Mouse (Mus musculus) adrenal gland, adult 18-20 months (tissue): ENCODE measurements around the gene St6gal1. TPM values are rescaled to one million over a fixed set of nuclear protein-coding genes. Genes with fewer than 3 reads are reported as not detected.

Experiments
- DNase-seq, 2 experiments: peaks; one replicate each; pipeline ENCODE4 v3.0.0; 2021 to 2022; ENCODE audit warnings: low spot score in 2 of 2
- total RNA-seq, 2 experiments: library from RNA; stranded (reverse); gene quantifications; 1 replicate in 1 of 2; 2 replicates in 1 of 2; pipeline ENCODE4 v1.2.3; 2021

The St6gal1 gene
- total RNA-seq, 2 experiments from 2014 or later = 21.8 to 35.6 TPM

GRCm38 (mm10) chr16:23271746-23272520 is 47.4 kb downstream of the St6gal1 start:
- DNase-seq = peak in 1 of 2 experiments; percentile 24

DNA sequence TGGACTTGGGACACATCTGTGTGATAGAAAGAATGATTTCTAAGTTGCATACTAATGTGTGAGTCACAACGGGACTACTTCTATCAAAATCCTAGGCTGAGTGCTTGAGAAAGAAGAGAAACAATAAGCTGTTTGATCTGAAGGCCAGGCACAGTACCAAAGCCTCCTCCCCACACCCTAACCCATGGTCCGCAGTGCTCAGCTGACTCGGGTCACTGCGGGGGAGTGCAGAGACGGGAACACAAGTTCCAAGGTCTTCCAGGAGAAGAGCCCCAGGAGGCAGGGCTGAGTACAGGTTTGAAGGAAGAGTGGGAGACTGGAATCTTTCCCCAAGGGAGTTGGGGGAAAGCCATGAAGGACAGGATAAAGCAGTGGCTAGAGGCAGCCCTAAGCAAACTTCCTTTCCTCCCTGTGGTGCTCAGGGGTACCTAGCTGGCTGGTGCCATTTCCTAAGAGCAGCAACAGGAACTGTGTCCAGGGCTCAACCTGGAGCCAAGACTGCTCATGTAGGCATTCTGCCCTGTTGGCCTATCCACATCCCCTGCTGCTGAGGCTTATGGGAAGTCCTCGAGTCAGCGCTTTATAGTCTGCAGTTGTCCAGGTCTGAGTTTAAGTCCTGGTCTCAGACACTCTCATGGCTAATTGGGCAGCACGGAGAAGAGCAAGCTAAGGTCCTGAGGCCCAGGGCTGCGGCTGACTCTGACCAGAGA is 48.1 kb downstream of the St6gal1 start:
- DNase-seq = peak in 1 of 2 experiments; percentile 38

DNA sequence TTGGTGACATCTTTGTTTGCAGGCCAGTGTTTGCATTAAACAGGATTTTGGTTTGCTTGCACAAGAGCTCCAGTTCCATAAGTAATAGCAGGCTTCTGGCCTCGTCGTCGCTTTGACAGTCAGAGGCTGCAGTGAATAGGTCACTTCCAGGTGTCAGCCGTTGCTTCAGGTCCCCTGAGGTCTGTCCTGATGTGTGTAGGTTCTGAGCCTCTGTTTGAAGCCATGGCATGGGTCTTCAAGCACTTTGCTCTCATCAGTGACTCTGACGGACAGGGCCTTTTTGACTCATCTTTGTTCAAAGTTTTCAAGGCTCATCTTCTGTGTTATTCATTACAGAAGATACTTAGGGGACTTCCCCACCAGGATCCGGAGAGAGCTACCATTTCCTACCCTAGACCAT is 49.5 kb downstream of the St6gal1 start:
- no peak for DNase-seq

GRCm38 (mm10) chr16:23274606-23275310 is 50.2 kb downstream of the St6gal1 start:
- DNase-seq = peak in 1 of 2 experiments; percentile 60

DNA sequence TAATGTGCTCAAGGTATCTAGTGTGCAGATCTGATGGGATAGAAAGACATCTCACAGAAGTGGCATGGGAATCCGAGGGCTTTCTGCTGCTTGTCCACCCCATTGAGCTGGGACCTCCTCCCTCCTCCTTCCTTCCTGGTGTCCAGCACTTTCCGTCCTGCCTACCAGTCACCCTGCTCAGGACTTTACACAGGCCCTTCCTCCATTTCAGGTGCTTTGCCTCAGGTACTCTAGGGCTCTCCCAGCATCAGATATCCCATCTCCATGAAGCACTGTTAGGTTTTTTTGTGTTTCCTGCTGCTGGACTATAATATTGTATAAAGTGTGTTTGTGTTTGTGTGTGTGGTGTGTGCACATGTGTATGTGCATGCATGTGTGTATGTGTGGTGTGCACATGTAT is 51.1 kb downstream of the St6gal1 start:
- DNase-seq = no peak

GRCm38 (mm10) chr16:23279879-23280741 is 55.6 kb downstream of the St6gal1 start:
- no peak for DNase-seq

DNA sequence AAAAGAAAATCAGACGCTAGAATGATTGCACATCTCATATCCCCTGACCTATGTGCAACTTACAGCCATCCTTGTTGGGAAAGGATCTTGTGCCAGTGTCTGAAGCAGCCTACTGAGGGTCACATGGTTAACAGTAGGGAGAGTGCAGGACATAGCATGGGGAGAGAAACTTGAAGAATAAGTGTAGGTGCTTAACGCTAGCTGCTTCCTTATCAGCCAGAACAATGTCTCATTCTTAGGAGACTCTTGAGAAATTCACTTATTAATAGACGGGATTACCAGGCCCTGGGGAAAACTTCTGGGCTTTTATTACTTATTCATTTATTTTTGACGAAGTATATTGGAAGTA is 56.2 kb downstream of the St6gal1 start:
- DNase-seq = no peak

- no peak for DNase-seq
Observed at GRCm38 (mm10) chr16:23282241-23282640, 57.7 kb downstream of the St6gal1 start.

DNA sequence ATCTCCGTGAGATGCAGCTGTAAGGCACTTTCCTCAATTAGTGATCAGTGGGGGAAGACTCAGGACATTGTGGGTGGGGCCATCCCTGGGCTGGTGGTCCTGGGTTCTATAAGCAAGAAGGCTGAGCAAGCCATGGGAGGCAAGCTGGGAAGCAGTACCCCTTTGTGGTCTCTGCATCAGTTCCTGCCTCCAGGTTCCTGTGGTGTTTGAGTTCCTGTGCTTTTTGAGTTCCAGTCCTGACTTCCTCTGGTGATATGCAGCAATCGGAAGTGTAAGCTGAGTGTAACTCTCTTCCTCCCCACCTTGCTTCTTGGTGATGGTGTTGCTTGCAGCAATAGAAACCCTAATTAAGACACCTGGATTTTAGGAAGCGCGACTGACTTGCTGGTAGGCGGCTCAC is 58.4 kb downstream of the St6gal1 start:
- no peak for DNase-seq

DNA sequence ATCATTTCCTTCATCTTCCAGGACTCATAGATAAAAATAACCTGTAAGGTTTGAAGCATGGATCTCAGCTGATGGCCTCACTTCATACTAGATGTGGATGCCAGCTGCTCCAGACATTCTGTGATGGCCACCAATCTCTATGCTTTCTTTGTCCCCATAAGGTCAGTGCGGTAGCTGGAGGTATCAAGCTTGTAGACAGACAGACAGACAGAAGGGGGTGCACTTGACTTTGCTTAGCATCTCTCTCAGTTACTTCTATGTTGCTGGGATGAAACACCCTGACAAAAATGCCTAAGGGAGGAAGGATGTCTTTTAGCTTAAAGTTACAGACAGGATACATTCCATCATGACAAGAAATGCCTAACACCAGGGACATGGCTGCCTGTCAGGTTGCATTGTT is 59.1 kb downstream of the St6gal1 start:
- DNase-seq = no peak

- DNase-seq = no peak
Observed at GRCm38 (mm10) chr16:23284470-23285394, 60.2 kb downstream of the St6gal1 start.

- no peak for DNase-seq
Observed at GRCm38 (mm10) chr16:23286380-23287097, 62.0 kb downstream of the St6gal1 start.

DNA sequence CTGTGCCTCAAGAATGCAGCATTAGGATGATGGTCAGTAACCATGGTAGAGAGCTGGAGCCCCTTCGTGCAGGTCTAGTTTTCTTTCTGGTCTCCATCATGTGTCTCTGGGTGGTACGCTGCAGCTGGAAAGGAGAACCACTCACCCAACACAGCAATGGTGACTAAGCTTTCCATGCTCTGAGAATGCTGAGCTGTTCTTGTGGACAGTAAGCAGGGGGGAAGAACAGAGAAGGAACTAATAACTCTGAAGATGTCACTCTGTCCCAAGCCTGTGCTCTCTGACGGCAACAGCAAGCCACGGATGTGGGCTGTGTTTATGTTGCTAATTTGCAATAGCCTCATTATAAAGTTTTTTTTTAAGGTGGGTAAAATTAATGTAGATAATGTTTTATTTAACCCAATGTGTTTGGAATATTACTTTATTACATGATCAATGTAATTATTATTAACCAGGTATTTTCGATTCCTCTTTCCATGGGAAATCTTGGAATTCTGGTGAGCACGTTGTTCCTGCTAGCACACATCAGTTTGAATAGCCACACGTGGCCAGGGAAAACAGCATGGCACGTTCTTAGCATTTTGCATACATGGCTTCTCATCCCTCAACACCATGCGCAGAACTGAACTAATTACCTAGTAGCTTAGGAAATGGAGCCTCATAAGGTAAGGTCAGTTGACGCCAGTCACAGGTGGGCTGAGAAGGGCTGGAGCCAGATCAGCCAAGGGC is 62.9 kb downstream of the St6gal1 start:
- DNase-seq = no peak

- no peak for DNase-seq
Observed at GRCm38 (mm10) chr16:23288103-23288502, 63.6 kb downstream of the St6gal1 start.

- no peak for DNase-seq
Observed at GRCm38 (mm10) chr16:23289424-23289823, 64.9 kb downstream of the St6gal1 start.

- DNase-seq = peak in 1 of 2 experiments; percentile 36
Observed at GRCm38 (mm10) chr16:23290171-23290570, 65.6 kb downstream of the St6gal1 start.

DNA sequence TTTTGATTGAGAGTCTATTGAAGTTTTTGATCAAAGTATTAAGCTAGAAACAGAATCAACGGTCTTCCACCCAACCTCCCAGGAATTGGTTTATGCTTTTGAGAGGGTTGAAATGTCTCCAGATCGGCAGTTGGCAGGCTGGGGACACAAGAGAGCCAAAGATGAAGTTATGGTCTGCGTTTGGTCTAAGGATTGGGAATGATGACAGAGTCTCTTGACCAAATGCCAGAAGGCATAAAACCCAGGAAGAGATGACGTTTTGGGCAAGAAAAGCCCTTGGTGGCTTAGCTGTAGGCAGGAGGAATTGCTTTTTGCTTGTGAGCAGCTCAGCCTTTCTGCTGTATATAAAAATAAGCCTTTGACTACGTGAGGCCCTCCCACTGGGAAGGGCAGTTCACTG is 67.0 kb downstream of the St6gal1 start:
- no peak for DNase-seq

DNA sequence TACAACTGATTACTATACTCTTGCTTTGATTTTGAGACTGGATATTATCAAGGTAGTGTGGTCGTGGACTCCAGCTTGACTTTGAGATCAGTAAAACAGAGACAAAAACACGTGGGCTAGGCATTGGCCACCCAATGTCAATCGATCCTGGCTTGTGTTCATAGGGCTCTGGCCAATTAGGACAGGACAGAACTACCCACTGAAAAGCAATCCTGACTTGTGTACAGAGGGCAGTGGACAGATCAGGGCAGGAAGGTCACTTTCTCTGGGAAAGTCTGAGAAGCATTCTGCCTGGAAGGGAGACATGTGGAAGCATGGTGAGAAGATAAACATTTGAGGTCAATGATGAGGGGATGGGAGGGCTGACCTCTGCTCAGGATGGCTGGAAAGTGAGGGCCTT is 69.7 kb downstream of the St6gal1 start:
- DNase-seq = no peak

DNA sequence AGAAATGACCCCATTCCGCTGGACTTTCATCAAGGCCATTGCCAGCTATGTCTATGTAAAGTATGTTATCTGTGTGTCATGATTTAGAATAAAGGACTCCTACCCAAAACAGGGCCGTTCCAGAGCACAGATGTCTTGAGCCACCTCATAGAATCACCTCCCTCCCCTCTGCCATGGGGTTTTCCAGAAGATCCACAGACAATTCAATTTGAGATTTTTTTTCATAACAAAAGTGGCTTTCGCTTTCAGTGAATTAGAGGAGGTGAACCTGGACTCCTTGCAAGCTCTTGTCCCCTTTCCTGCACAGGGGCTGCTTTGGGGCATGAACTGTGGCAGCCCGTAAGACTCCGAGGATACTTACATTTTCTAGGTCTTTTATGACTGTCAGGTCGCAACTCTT is 70.2 kb downstream of the St6gal1 start:
- DNase-seq = no peak
